Mouse (Mus musculus): ENCODE measurements at regions not wholly inside any gene's neighbourhood (a gene's known extent, or its start where the extent isn't known, plus 50 kb on each side); places are given as distances from the start of the nearest gene placed in this dataset.

DNA sequence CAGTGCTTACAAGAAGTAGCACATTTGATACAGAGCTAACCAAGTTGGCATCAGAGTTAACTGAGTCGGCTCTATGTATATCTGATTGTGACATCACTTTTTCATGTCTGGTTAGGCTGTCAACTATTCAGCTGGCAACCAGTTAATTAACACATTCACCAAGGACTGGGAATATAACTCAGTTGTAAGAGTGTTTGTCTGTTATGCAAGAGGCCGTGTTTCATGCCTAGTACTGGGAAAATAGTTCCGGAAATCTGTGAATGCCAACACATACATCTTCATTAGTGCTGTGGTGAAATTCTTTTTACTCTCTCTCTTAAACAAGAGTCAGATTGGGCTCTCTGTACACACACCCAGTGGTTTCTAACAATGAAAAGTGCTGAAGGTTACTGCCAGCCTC is 80.8 kb upstream of the Fam181b start:
- no peak for TF ChIP-seq CTCF (IDR thresholded peaks at IDR 0.05)
- no peak for TF ChIP-seq POLR2A (IDR thresholded peaks at IDR 0.05; ENCODE audit: insufficient read depth, low read depth, low read length)
- TF ChIP-seq EP300 (IDR thresholded peaks at IDR 0.05; ENCODE audit: insufficient read depth, low read depth, low read length), result no peak

Measured in heart, adult 2 months (tissue).